Mouse (Mus musculus) myocyte (in vitro differentiated cells): ENCODE measurements around the gene Vgll2.

ENCODE experiments used
- MAX ChIP-seq: IDR thresholded peaks from one replicate; pipeline ENCODE4 v1.6.1; 2011; ENCODE audit warnings: low read depth, mild to moderate bottlenecking, control low read depth
- POLR2A ChIP-seq: IDR thresholded peaks from one replicate; pipeline ENCODE4 v1.6.1; 2011; ENCODE audit warnings: low read depth, mild to moderate bottlenecking, control low read depth, moderate library complexity; ENCODE audit not compliant: insufficient read length
- REST ChIP-seq: IDR thresholded peaks from one replicate; pipeline ENCODE4 v1.6.1; 2011; ENCODE audit warnings: mild to moderate bottlenecking, control low read depth, moderate library complexity; ENCODE audit not compliant: insufficient read depth, insufficient read length
- SRF ChIP-seq: IDR thresholded peaks from one replicate; pipeline ENCODE4 v1.6.1; 2011; ENCODE audit warnings: low read depth; ENCODE audit not compliant: control insufficient read depth, insufficient read length
- TCF12 ChIP-seq: IDR thresholded peaks from one replicate; pipeline ENCODE4 v1.6.1; 2011; ENCODE audit warnings: mild to moderate bottlenecking, control low read depth; ENCODE audit not compliant: poor library complexity, insufficient read depth, severe bottlenecking
- USF1 ChIP-seq: IDR thresholded peaks from one replicate; pipeline ENCODE4 v1.6.1; 2011; ENCODE audit warnings: low read depth, mild to moderate bottlenecking, control low read depth, moderate library complexity

DNA sequence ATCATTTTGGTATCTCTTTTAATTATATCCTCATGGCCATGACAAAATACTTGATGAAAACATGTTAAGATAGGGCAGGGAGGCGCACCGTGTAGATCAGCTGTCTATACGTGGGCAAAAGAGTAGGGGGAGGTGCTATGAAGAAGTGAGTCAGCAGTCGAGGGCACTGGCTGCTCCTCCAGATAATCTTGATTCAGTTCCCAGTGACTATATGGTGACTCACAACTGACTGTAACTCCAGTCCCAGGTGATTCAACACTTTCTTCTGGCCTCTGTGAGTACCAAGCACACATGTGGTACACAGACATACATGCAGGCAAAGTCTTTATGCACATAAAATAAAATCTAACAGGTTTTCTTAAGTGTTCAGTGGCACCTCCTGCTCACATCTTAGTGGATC lies 47.2 kb upstream of the Vgll2 start:
- TF ChIP-seq POLR2A = no peak
- no peak for TF ChIP-seq USF1
- TF ChIP-seq MAX = no peak
- no peak for TF ChIP-seq TCF12
- TF ChIP-seq SRF = no peak
- TF ChIP-seq REST = no peak
